Mouse (Mus musculus): ENCODE data around the gene Wasf3. TPM values are rescaled to one million over a fixed set of nuclear protein-coding genes. Genes with fewer than 3 reads are reported as not detected.

Gene Wasf3
- polyA plus RNA-seq, 1 experiment from 2014 or later, result 0.32 TPM

DNA sequence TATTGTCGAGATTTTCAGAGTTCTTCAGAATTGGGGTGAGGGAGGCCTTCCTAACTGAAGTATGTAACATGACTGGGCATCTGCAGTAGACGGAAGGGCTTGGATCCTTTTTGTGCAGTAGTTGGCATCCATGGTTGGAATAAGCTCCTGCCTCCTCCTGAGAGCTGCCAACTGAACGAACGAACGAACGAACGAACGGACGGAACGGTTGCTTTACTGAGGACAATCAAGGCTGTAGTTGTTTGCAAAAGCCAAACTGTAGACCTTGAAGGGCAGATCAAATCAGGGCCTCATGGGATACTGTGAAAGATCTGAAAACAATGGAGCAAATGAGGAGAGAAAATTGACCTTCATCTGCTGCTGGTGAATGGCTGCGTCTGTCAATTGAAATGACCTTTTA is 17.5 kb downstream of the Wasf3 start:
- no peak overlapping the region for H3K4me2 ChIP-seq
- WGBS, result 87% methylated on average over 11 of the region's 11 CpGs
- no peaks in the 10 kb centered on the region for H3K27me3 ChIP-seq (replicated peaks)
- no peak overlapping the region for H3K4me3 ChIP-seq
- H3K4me1 ChIP-seq, result no peaks in the 10 kb centered on the region
- ATAC-seq (ENCODE audit: extremely low read depth, insufficient number of reproducible peaks, low FRiP score, low TSS enrichment), result no peak
- H3K9me3 ChIP-seq, result no peaks in the 10 kb centered on the region; the same call in 1 of the 2 replicates
- H3K36me3 ChIP-seq, result no peaks in the 10 kb centered on the region
- no peak overlapping the region for H3K27ac ChIP-seq (replicated peaks)
- no peak overlapping the region for H3K9ac ChIP-seq

DNA sequence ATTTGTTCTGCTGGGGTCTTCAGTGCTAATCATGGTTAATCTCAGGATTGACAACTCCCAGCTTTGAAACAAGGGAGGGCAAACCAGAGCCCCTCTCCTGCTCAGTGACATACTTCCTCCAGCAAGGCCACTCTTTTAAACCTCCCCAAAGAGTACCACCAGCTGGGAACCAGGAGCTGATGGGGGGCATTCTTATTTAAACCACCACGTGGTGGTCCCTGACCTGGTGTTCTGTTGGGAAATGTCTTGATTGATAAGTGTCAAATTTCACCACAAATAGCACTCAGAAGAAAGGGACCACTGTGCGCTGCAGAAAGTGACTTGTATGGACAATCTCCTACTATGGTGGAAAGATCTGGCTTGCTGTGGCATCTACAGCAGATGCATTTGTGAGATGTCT is 19.1 kb downstream of the Wasf3 start:
- H3K9ac ChIP-seq, result no peak overlapping the region
- peaks cover 10% of the 10 kb centered on the region for H3K27me3 ChIP-seq (replicated peaks)
- no peak overlapping the region for H3K4me3 ChIP-seq
- no peak overlapping the region for H3K27ac ChIP-seq (replicated peaks)
- H3K36me3 ChIP-seq, result no peaks in the 10 kb centered on the region
- no peaks in the 10 kb centered on the region for H3K4me1 ChIP-seq
- H3K4me2 ChIP-seq, result no peak overlapping the region
- ATAC-seq (ENCODE audit: extremely low read depth, insufficient number of reproducible peaks, low FRiP score, low TSS enrichment), result no peak
- H3K9me3 ChIP-seq, result no peaks in the 10 kb centered on the region
- WGBS, result 37% methylated on average over 2 of the region's 2 CpGs

DNA sequence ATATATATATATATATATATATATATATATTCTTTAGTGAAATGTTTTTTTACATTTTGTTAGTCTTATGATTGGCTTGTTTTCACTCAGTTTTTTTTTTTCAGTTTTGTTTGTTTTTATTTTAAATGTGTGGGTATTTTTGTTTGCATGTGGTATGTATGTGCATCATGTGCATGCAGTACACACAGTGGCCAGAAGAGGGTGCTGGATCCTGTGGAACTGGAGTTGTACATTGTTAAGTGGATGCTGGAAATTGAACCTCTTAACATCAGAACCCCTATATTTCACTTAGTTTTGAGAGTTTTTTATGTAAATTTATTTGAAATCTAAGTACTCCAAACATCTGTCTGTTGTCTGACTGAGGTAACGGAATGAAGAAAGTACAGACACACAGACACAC is 21.3 kb downstream of the Wasf3 start:
- no peak overlapping the region for H3K9ac ChIP-seq
- no peaks in the 10 kb centered on the region for H3K9me3 ChIP-seq
- no peaks in the 10 kb centered on the region for H3K4me1 ChIP-seq
- H3K36me3 ChIP-seq, result no peaks in the 10 kb centered on the region
- H3K27ac ChIP-seq (replicated peaks), result no peak overlapping the region
- no peak for ATAC-seq (ENCODE audit: extremely low read depth, insufficient number of reproducible peaks, low FRiP score, low TSS enrichment)
- no peak overlapping the region for H3K4me2 ChIP-seq
- H3K27me3 ChIP-seq (replicated peaks), result peaks cover 28% of the 10 kb centered on the region
- 92% methylated on average over 1 of the region's 1 CpGs for WGBS
- H3K4me3 ChIP-seq, result no peak overlapping the region

DNA sequence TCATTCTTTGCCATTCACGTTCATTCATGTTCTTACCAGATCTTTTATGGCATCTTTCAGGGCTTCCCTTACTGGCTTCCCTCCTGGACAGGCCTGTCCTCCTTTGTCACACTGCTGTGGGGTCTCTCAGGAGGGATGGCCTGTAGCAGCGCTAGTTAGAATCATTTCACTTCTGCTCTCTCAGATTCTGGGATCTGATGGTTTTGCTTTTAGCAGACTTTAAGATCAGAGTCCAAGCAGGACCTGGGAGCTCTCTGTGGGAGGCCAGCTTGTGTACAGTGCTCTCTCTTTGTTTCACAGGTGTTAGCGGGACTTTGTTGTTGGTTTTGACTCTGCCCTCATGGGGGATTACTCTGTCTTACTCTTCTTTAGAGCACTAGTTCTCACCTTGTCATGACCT is 23.0 kb downstream of the Wasf3 start:
- Histone ChIP-seq H3K9me3 (no peaks in the 10 kb centered on the region), H3K27ac (replicated peaks) (no peak overlapping the region)
- WGBS, result 55% methylated on average over 3 of the region's 3 CpGs

DNA sequence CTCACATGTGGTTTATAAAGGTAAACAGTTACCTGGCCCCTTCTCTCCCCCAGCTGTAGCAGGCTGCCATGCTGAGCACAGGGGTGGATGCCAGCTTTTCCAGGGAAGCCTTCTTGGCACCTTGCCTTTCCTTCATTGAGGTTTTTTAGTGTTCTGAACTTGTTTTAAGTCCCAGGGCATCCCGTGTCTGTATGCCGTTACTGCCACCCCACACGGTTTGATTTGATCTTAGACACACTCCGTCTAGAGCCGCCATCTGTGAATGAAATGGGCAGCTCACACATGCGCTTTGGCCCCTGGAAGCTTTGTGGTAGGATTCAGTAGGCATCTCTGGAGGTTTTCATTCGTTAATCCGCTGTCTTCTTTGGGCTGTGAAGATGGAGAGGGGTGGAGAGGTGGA is 23.8 kb downstream of the Wasf3 start:
- H3K4me3 ChIP-seq, result no peak overlapping the region
- H3K27me3 ChIP-seq (replicated peaks), result peaks cover 50% of the 10 kb centered on the region
- peaks cover 7% of the 10 kb centered on the region for H3K4me1 ChIP-seq
- no peaks in the 10 kb centered on the region for H3K36me3 ChIP-seq
- no peaks in the 10 kb centered on the region for H3K9me3 ChIP-seq
- no peak overlapping the region for H3K27ac ChIP-seq (replicated peaks)
- 84% methylated on average over 8 of the region's 8 CpGs for WGBS
- no peak overlapping the region for H3K4me2 ChIP-seq
- H3K9ac ChIP-seq, result no peak overlapping the region
- ATAC-seq (ENCODE audit: extremely low read depth, insufficient number of reproducible peaks, low FRiP score, low TSS enrichment), result no peak

More for the DNA sequence above, 23.0 kb downstream of the Wasf3 start:
- Histone ChIP-seq H3K4me3 (no peak overlapping the region), H3K4me2 (no peak overlapping the region), H3K27me3 (replicated peaks) (peaks cover 42% of the 10 kb centered on the region), H3K36me3 (no peaks in the 10 kb centered on the region), H3K9ac (no peak overlapping the region), H3K4me1 (peaks cover under 1% of the 10 kb centered on the region)
- no peak for ATAC-seq (ENCODE audit: extremely low read depth, insufficient number of reproducible peaks, low FRiP score, low TSS enrichment)

DNA sequence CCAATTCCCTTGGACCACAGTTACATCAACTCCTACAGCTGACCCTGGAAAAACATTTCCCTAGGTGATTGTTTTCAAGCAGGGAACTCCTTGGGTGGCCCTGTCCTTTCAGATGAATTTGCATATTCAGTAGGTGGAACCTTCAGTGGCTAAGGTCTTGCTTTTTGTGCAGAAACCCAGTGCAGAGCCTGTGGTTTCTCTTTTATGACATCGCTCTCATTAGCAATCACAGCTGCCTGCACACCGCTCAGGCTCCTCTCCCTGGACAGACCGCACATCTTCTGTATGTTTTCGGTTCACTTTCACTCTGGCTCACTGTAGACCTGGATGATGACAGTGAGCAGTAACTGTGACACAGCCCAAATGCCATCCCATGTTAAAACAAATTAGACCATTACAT is 26.0 kb downstream of the Wasf3 start:
- no peak overlapping the region for H3K4me3 ChIP-seq
- H3K9ac ChIP-seq, result no peak overlapping the region
- 86% methylated on average over 4 of the region's 4 CpGs for WGBS
- no peak for ATAC-seq (ENCODE audit: extremely low read depth, insufficient number of reproducible peaks, low FRiP score, low TSS enrichment)
- H3K9me3 ChIP-seq, result no peaks in the 10 kb centered on the region
- H3K4me1 ChIP-seq, result peaks cover 7% of the 10 kb centered on the region
- H3K27ac ChIP-seq (replicated peaks), result no peak overlapping the region
- no peaks in the 10 kb centered on the region for H3K36me3 ChIP-seq
- H3K27me3 ChIP-seq (replicated peaks), result peaks cover 71% of the 10 kb centered on the region
- H3K4me2 ChIP-seq, result no peak overlapping the region

DNA sequence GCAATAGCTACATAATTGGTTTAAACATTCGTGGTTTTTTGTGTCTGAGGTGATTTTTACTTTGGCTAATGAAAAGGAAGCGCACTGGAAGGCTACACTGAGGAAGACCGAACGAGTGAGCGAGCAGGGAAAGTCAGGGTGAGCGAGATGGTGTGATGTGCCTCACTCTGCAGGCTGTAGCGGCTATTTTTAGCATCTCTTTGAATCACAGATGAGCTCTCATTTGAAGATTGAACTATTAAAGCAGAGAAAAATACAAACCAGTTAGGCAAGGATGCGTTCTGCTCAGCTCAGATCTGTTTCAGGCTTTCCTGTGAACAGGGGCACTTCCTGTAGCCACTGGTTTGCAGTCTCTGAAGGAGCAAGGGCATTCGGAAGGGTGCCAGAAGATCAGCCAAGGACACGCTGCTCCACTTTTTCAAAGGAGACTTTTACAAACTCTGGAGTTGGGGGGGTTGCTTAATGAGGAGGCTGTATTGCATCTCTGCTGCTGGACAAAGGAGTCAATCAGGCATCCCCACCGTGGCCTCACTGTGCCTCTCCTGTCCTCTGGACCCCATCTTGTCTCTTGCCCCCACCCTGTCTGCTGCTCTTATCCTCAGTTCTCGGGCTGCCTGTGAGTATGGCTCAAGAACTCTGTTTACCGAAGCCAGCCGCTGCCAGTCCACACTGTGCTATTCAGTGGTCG is 28.1 kb downstream of the Wasf3 start:
- H3K4me1 ChIP-seq, result peaks cover 7% of the 10 kb centered on the region
- H3K27me3 ChIP-seq (replicated peaks), result peaks cover 89% of the 10 kb centered on the region
- no peak overlapping the region for H3K9ac ChIP-seq
- no peaks in the 10 kb centered on the region for H3K9me3 ChIP-seq
- no peak overlapping the region for H3K4me3 ChIP-seq
- H3K36me3 ChIP-seq, result no peaks in the 10 kb centered on the region
- no peak for ATAC-seq (ENCODE audit: extremely low read depth, insufficient number of reproducible peaks, low FRiP score, low TSS enrichment)
- WGBS, result 57% methylated on average over 15 of the region's 15 CpGs
- no peak overlapping the region for H3K4me2 ChIP-seq
- no peak overlapping the region for H3K27ac ChIP-seq (replicated peaks)

DNA sequence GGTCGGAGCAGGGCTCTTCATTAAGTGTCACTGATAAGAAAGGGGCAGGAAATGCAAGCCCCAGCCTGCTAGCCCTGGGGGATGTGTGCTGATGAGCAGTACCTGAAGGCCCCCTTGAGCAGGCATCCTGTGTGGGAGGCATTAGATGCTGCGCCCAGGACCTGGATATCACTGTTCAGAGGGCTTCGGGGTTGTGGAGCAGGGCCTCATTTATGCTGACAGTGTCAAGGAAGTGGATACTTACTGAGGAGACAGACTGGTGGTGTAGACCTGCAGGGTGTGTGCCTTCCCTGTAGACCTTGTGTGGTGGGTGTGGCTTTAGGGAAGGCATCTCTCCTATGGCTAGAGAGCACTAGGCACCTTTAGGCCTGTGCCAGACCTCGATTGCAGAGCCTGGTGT is 29.8 kb downstream of the Wasf3 start:
- H3K4me2 ChIP-seq, result no peak overlapping the region
- H3K36me3 ChIP-seq, result no peaks in the 10 kb centered on the region
- peaks cover 92% of the 10 kb centered on the region for H3K27me3 ChIP-seq (replicated peaks)
- WGBS, result 65% methylated on average over 4 of the region's 4 CpGs
- no peak overlapping the region for H3K27ac ChIP-seq (replicated peaks)
- no peak overlapping the region for H3K4me3 ChIP-seq
- no peak for ATAC-seq (ENCODE audit: extremely low read depth, insufficient number of reproducible peaks, low FRiP score, low TSS enrichment)
- H3K9me3 ChIP-seq, result no peaks in the 10 kb centered on the region
- H3K9ac ChIP-seq, result no peak overlapping the region
- H3K4me1 ChIP-seq, result peaks cover 7% of the 10 kb centered on the region

DNA sequence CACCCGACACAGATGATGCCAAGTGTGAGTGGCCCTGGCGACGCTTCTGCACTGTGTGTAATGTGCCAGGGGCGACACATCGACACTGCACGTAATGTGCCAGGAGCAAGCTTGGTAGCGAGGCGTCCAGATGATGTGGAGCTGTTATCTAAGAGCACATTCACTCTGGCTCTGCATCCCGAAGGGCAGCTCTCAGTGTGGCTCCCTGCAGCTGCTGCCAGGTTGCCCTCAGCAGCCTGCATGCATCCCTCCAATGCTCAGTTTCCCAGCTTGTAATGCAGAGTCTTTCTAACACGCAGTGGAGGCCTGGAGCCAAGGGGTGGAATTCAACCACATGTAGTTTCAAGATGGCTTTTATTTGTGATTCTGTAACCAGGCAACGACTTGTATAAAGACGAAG is 30.4 kb downstream of the Wasf3 start:
- WGBS, result 58% methylated on average over 12 of the region's 12 CpGs
- Histone ChIP-seq H3K4me1 (peaks cover 7% of the 10 kb centered on the region), H3K27me3 (replicated peaks) (peaks cover 92% of the 10 kb centered on the region), H3K4me3 (no peak overlapping the region), H3K4me2 (no peak overlapping the region), H3K36me3 (no peaks in the 10 kb centered on the region), H3K9me3 (no peaks in the 10 kb centered on the region), H3K9ac (no peak overlapping the region), H3K27ac (replicated peaks) (no peak overlapping the region)
- no peak for ATAC-seq (ENCODE audit: extremely low read depth, insufficient number of reproducible peaks, low FRiP score, low TSS enrichment)

DNA sequence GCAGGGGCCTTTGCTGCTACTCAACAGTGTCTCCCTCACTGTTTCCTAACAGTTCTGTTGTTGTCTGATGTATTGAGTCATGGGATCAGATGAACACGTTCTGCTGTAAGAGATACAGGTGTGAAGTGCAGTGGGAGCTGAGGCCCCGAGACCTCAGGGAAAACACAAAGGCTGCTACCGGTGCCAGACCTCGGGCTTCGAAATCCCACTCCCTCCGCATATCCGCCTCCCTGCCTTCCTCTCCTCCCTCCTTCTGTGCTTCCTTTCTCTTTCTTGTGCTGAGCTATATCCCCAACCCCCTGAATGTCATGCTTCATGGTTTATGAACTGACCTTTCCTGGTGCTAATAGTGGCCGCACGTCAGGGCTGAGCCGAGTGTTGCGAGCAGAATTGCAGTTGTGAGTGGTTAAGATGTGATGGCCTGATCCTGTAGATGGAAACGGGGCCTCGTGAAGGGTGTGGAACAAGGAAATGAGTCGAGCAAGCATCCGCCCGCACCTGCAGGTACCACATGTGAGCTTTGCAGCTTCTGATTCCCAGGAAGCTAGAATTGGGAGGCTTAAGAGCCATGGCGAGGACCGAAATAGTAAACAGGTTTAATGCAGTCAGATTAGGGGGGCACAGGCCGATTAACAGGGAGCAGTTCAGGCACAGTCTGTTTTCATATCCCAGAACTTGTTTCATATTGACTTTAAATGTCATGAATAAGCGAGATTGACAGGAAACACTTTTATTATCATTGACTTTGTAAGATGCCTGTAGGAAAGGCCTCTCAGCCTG is 31.7 kb downstream of the Wasf3 start:
- H3K9me3 ChIP-seq, result no peaks in the 10 kb centered on the region
- no peak overlapping the region for H3K9ac ChIP-seq
- H3K4me3 ChIP-seq, result no peak overlapping the region
- peaks cover 7% of the 10 kb centered on the region for H3K4me1 ChIP-seq
- H3K27me3 ChIP-seq (replicated peaks), result peaks cover 97% of the 10 kb centered on the region
- H3K27ac ChIP-seq (replicated peaks), result no peak overlapping the region
- WGBS, result 66% methylated on average over 20 of the region's 20 CpGs
- H3K4me2 ChIP-seq, result no peak overlapping the region
- H3K36me3 ChIP-seq, result no peaks in the 10 kb centered on the region
- no peak for ATAC-seq (ENCODE audit: extremely low read depth, insufficient number of reproducible peaks, low FRiP score, low TSS enrichment)

DNA sequence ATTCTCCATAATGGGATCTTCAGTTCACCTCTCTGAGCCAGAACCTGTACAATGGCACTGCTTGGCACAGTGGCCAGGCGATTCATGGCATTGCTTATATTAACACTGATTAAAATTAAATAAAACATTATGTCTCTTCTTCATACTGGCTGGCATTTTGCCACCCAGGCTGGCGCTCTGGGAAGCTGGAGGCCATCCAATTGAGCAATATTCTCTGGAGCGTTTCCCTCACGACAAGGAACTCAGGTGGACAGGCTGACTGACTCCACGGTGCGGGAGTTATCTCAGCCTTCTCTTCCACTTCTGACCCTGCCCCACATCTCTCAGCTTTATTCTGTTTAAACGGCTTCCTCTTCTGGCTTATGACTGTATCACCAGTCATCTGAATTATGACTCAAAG is 33.3 kb downstream of the Wasf3 start:
- H3K9me3 ChIP-seq, result no peaks in the 10 kb centered on the region
- no peak overlapping the region for H3K9ac ChIP-seq
- H3K27ac ChIP-seq (replicated peaks), result no peak overlapping the region
- ATAC-seq (ENCODE audit: extremely low read depth, insufficient number of reproducible peaks, low FRiP score, low TSS enrichment), result no peak
- 73% methylated on average over 7 of the region's 7 CpGs for WGBS
- H3K4me2 ChIP-seq, result no peak overlapping the region
- peaks cover 4% of the 10 kb centered on the region for H3K4me1 ChIP-seq
- H3K27me3 ChIP-seq (replicated peaks), result peaks cover 97% of the 10 kb centered on the region
- no peak overlapping the region for H3K4me3 ChIP-seq
- H3K36me3 ChIP-seq, result no peaks in the 10 kb centered on the region

DNA sequence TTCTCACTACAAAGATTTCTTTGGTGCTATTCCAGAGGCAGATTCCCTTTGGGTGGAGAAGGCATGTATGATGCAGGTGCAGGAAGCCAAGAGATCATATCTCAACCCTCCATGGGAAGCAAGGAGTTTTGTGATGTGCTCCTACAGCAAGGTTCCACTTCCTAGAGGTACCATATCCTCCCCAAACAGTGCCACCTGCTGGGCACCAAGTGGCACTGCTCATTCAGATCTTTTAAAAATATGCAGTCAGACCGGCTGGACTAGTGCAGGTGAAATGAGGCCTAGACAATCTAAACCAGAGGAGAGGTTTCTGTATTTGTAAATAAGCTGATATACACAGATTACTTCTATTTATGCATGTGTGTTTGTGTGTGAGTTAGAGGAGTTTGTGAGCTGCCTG is 35.3 kb downstream of the Wasf3 start:
- no peak overlapping the region for H3K4me2 ChIP-seq
- peaks cover 10% of the 10 kb centered on the region for H3K4me1 ChIP-seq
- no peaks in the 10 kb centered on the region for H3K36me3 ChIP-seq
- no peak overlapping the region for H3K9ac ChIP-seq
- no peak for ATAC-seq (ENCODE audit: extremely low read depth, insufficient number of reproducible peaks, low FRiP score, low TSS enrichment)
- no peaks in the 10 kb centered on the region for H3K9me3 ChIP-seq
- H3K27ac ChIP-seq (replicated peaks), result no peak overlapping the region
- 58% methylated on average over 1 of the region's 1 CpGs for WGBS
- H3K4me3 ChIP-seq, result no peak overlapping the region
- H3K27me3 ChIP-seq (replicated peaks), result peaks cover 92% of the 10 kb centered on the region
